In the genomic region with DNA sequence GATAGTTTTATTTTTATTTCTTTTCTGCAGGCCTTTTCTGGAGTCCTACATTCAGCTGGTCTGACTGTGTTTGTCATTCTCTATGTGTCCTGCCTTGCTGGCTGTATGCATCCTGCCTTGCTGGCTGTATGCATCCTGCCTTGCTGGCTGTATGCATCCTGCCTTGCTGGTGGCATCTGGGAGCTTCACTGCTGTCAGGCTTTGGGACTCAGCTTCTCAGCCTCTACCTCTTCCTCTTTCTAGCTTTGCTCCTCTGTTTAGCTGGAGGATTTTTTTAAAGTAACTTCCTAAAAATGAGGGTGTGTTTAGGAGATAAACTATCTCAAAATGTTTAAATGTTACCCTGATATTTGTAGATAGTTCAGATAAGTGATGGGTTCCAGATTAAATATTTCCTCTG, we compare ENCODE assay signal across 29 mouse cellular contexts. TPM values are rescaled to one million over a fixed set of nuclear protein-coding genes. Genes with fewer than 3 reads are reported as not detected.
DNase-seq lines count a peak whose midpoint lies in the region; ATAC-seq lines count a peak whose summit lies in the region.
"Had no signal": no experiment of that assay in that cellular context is flagged by ENCODE, and none has a peak within 500 bp of the region (broad histone marks: within the 10 kb centered on the region; RNA-seq: fewer than 3 reads in every experiment).

No protein-coding gene starts in this region.

- peak; percentile 93 to 96 for ATAC-seq in hematopoietic stem cell, adult 5-6 weeks (replicated peaks in 1 of 2; ENCODE audit: insufficient read depth in 1 of 2, low FRiP score in 2 of 2, low TSS enrichment in 1 of 2, low read depth in 1 of 2, poor library complexity in 2 of 2, severe bottlenecking in 2 of 2)
- peak; percentile 85 for ATAC-seq in megakaryocyte progenitor cell, adult 5-6 weeks (replicated peaks; ENCODE audit: poor library complexity)
- ATAC-seq in intestine, embryonic 15.5 days = no peak
- ATAC-seq: activated CD4-positive, CD25-positive, alpha-beta regulatory T cell, adult 4 months; CD4-positive, CD25-positive, alpha-beta regulatory T cell, adult 4 months; forebrain, embryonic 14.5 days; Patski had no signal

- no peak overlapping the region for H3K4me3 ChIP-seq in intestine, embryonic 15.5 days (replicated peaks)
- H3K4me3 ChIP-seq: embryonic facial prominence, embryonic 13.5 days; embryonic facial prominence, embryonic 15.5 days; erythroblast, embryonic 14.5 days; forebrain, embryonic 10.5 days; forebrain, embryonic 12.5 days had no signal

- H3K9me3 ChIP-seq in intestine, embryonic 15.5 days = no peaks in the 10 kb centered on the region
- H3K9me3 ChIP-seq: embryonic facial prominence, embryonic 13.5 days; embryonic facial prominence, embryonic 15.5 days; forebrain, embryonic 10.5 days; forebrain, embryonic 12.5 days had no signal

- no peak overlapping the region for H3K4me2 ChIP-seq in intestine, embryonic 15.5 days (replicated peaks)
- H3K4me2 ChIP-seq: embryonic facial prominence, embryonic 13.5 days; embryonic facial prominence, embryonic 15.5 days; forebrain, embryonic 12.5 days had no signal

- no peaks in the 10 kb centered on the region for H3K4me1 ChIP-seq in intestine, embryonic 15.5 days (replicated peaks)
- H3K4me1 ChIP-seq: embryonic facial prominence, embryonic 13.5 days; embryonic facial prominence, embryonic 15.5 days; forebrain, embryonic 10.5 days; forebrain, embryonic 12.5 days had no signal

- H3K27me3 ChIP-seq in intestine, embryonic 15.5 days (replicated peaks) = no peaks in the 10 kb centered on the region
- H3K27me3 ChIP-seq: CH12.LX; embryonic facial prominence, embryonic 13.5 days; embryonic facial prominence, embryonic 15.5 days; forebrain, embryonic 12.5 days had no signal

- peak; percentile 48 for DNase-seq in heart, adult 11 months
- DNase-seq in heart, adult 9 months (ENCODE audit: low spot score in 2 of 2) = no peak
- DNase-seq in kidney, postnatal 14 days = no peak
- DNase-seq in layer of hippocampus, postnatal 14 days (ENCODE audit: low spot score in 2 of 2) = no peak
- DNase-seq: adrenal gland, adult 8-10 months; adrenal gland, postnatal 14 days; adrenal gland, postnatal 36 days; B cell, adult 2 months; cerebellum, adult 11-12 months; cerebellum, adult 2 months; cerebellum, adult 9-10 months; cerebellum, postnatal 10 days; cerebellum, postnatal 25 days; embryo, embryonic 11 days had no signal

- H3K27ac ChIP-seq in intestine, embryonic 15.5 days = no peak overlapping the region
- H3K27ac ChIP-seq: embryonic facial prominence, embryonic 13.5 days; embryonic facial prominence, embryonic 15.5 days; forebrain, embryonic 10.5 days; forebrain, embryonic 12.5 days had no signal

- H3K9ac ChIP-seq in intestine, embryonic 15.5 days = no peak overlapping the region
- H3K9ac ChIP-seq: embryonic facial prominence, embryonic 13.5 days; embryonic facial prominence, embryonic 15.5 days; forebrain, embryonic 12.5 days had no signal

- H3K36me3 ChIP-seq in intestine, embryonic 15.5 days = no peaks in the 10 kb centered on the region
- H3K36me3 ChIP-seq: embryonic facial prominence, embryonic 13.5 days; embryonic facial prominence, embryonic 15.5 days; forebrain, embryonic 10.5 days; forebrain, embryonic 12.5 days; G1E had no signal

RNA-seq across cellular contexts. Expression of a gene that starts 36.0 kb away (rescaled TPM):
- 1.8 and 3.7 TPM in 2 replicates for total RNA-seq in hematopoietic stem cell, adult 5-6 weeks (2017)
- 0.81 and 1.3 TPM in 2 replicates for total RNA-seq in megakaryocyte progenitor cell, adult 5-6 weeks (2015)
- 0.58 and 1.2 TPM in 2 replicates for total RNA-seq in megakaryocyte progenitor cell, adult 5-6 weeks (2017)
- 0.04 and 0.06 TPM in 2 replicates for polyA plus RNA-seq in intestine, embryonic 15.5 days (2015; fragmentation: Nextera tagmentation; extraction: Ambion mirVana)
- total RNA-seq in layer of hippocampus, postnatal 14 days (2021) = not detected
- total RNA-seq: adrenal gland, postnatal 14 days; G1E had no signal
- polyA plus RNA-seq: embryonic facial prominence, embryonic 11.5 days; embryonic facial prominence, embryonic 15.5 days; erythroblast, embryonic 14.5 days; forebrain, embryonic 10.5 days; forebrain, embryonic 12.5 days; G1E; Patski had no signal
